Mouse (Mus musculus): ENCODE measurements around the gene Gm15023.
"Not testable (repeated sequence)": the region's sequence is repeated elsewhere in the genome, so short reads cannot be mapped to it uniquely, and the experiment has no call there.

Gene Gm15023

GRCm38 (mm10) chrX:135177532-135177931 lies at the start of gene Gm15023:
Gene Gm15023, minus strand, starts transcription at chrX:135177632.
- not testable (repeated sequence) for DNase-seq (ENCODE audit: low spot score)

DNA sequence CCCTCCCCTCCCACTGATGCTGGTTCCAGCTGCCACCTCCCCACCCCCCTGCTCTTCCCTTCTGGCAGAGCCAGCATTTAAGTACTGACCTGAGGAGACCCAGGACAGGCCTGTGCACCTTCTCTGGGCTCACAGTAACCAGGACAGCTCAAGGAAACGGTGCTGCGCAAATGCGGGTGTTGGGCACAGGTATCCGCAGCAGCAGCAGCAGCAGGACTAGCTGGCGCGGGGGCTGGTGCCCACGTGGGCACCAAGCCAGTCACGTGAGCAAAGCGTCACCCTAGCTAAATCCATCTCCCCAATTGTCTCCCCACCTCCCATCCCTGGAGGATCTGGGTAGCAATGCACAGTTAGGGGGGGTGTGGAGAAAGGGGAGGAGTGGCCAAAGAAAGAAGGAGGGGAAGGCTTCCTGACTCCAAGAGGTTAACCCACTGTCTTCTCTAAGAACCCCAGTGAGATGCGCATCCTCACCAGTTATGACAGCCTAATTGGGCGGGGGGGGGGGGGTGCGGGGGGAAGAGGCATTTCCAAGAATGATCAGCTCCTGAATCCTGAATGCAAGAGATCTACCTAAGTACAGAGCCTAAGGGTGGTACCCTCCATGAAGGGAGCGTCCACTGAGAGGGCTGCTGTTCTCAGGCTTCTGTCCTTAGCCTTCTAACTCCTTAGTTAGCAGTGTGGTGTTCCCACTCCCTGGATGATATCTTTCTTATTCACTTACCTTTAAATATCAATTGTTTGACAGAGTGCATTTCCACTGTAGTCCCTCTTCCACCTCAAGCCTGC lies 33.2 kb upstream of the Gm15023 start, which contains the start of gene Tceal6:
TSS of gene Tceal6 (minus strand) at position 252 of the 786 bp plus-strand sequence.
- no peak for DNase-seq (ENCODE audit: low spot score)

- DNase-seq (ENCODE audit: low spot score) = not testable (repeated sequence)
These were observed 32.5 kb upstream of the Gm15023 start for GRCm38 (mm10) chrX:135209773-135210435.

- not testable (repeated sequence) for DNase-seq (ENCODE audit: low spot score)
These were observed 12.5 kb upstream of the Gm15023 start for GRCm38 (mm10) chrX:135189924-135190323.

DNA sequence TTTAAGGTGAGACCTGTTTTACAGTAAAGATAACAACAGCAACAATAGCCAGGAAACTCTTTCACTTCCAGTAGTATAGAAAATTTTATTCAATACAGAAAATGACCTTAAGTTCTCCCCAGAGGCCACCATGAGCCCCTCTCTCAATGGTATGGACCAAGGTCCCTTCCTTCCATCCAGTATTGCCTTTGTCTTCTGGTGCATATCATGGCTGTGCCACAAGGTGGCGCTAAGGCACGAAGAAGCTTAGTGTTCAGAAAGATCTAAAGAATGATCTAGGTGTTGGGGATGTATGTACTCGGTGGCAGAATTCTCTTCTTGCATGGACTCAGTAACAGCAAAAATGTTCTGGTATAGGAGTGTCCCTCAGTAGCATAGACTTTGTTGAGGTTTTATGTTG lies 11.2 kb upstream of the Gm15023 start:
- not testable (repeated sequence) for DNase-seq (ENCODE audit: low spot score)
